Mouse (Mus musculus): ENCODE measurements around the gene Whrn. TPM values are rescaled to one million over a fixed set of nuclear protein-coding genes. Genes with fewer than 3 reads are reported as not detected.
A peak's percentile ranks its signal among the peaks of the same experiment; 100 is the strongest.

Whrn gene
- 0.61 and 0.64 TPM in 2 replicates for polyA plus RNA-seq (2015; fragmentation: Nextera tagmentation; extraction: Ambion mirVana)

GRCm38 (mm10) chr4:63495915-63496278 lies at the start of gene Whrn:
Whrn (minus strand) TSS chr4:63495991.
- DNase-seq: peak; percentile 81
- H3K27ac ChIP-seq (ENCODE audit: low read depth): no peak within 1 kb of the TSS
- H3K36me3 ChIP-seq (replicated peaks; ENCODE audit: insufficient read depth, low read length): no peaks in the 10 kb centered on the region
- no peak for TF ChIP-seq EP300 (IDR thresholded peaks at IDR 0.05; ENCODE audit: low read depth)
- TF ChIP-seq CTCF (IDR thresholded peaks at IDR 0.05; ENCODE audit: low read depth): no peak
- H3K9me3 ChIP-seq (ENCODE audit: low read length): no peaks in the 10 kb centered on the region
- peaks cover 7% of the 10 kb centered on the region; the same call in 1 of the 2 replicates for H3K4me1 ChIP-seq (ENCODE audit: insufficient read depth)
- H3K27me3 ChIP-seq (ENCODE audit: insufficient read depth, low read length): peaks cover 45% of the 10 kb centered on the region
- peak within 1 kb of the TSS; percentile 73 for H3K4me2 ChIP-seq (ENCODE audit: low read depth, low read length)
- 0% methylated on average over 32 of the region's 34 CpGs for WGBS (ENCODE audit: insufficient replicate concordance)
- peak within 1 kb of the TSS; percentile 39; the same call in 1 of the 2 replicates for H3K9ac ChIP-seq (replicated peaks)
- H3K4me3 ChIP-seq (ENCODE audit: low read depth, low read length): peak within 1 kb of the TSS; percentile 59
- ATAC-seq: peak; percentile 71

DNA sequence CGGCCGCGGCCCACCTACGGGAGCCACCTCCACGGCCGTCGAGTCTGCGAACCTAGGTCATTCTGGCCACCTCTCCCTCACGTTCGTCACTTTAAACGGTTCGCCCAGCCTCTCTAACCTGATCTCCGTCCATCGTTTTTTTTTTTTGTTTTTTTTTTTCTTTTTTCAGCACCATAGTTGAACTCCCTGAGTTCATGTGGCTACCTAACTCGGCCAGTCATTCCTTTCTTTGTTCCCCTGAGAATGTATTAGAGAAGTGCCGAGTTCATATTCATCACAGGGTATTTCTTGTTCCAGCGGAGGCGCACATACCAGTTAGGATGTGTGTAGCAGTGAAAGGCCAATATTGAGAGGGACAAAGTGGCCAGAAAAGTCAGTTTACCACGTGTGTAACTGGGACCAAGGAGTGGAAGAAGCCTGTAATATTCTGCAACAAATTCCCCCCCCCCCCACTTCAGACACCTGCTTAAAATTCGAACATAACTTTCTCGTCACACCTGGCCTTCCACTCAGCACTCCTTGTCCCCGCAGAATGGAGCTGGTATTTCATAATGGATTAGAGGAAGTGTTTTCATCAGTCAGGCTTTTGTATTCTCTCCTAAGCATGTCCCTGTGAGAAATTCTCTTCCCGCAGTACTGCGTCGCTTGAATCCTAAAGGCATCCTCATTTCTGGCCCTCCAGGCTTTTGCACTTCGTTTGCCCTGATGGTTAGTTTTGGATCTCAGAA lies 49.6 kb upstream of the Whrn start:
- Histone ChIP-seq H3K4me2 (ENCODE audit: low read depth, low read length) (peak overlapping the region; percentile 72), H3K4me1 (ENCODE audit: insufficient read depth) (peaks cover 30% of the 10 kb centered on the region), H3K9me3 (ENCODE audit: low read length) (no peaks in the 10 kb centered on the region), H3K9ac (replicated peaks) (peak overlapping the region; percentile 82), H3K27me3 (ENCODE audit: insufficient read depth, low read length) (no peaks in the 10 kb centered on the region), H3K36me3 (replicated peaks; ENCODE audit: insufficient read depth, low read length) (peaks cover 16% of the 10 kb centered on the region), H3K4me3 (ENCODE audit: low read depth, low read length) (peak overlapping the region; percentile 64), H3K27ac (ENCODE audit: low read depth) (peak overlapping the region; percentile 88)
- peak; percentile 19 for ATAC-seq
- WGBS (ENCODE audit: insufficient replicate concordance): 16% methylated on average over 26 of the region's 26 CpGs
- TF ChIP-seq CTCF (IDR thresholded peaks at IDR 0.05; ENCODE audit: low read depth) (no peak), EP300 (IDR thresholded peaks at IDR 0.05; ENCODE audit: low read depth) (no peak)
- DNase-seq: no peak

DNA sequence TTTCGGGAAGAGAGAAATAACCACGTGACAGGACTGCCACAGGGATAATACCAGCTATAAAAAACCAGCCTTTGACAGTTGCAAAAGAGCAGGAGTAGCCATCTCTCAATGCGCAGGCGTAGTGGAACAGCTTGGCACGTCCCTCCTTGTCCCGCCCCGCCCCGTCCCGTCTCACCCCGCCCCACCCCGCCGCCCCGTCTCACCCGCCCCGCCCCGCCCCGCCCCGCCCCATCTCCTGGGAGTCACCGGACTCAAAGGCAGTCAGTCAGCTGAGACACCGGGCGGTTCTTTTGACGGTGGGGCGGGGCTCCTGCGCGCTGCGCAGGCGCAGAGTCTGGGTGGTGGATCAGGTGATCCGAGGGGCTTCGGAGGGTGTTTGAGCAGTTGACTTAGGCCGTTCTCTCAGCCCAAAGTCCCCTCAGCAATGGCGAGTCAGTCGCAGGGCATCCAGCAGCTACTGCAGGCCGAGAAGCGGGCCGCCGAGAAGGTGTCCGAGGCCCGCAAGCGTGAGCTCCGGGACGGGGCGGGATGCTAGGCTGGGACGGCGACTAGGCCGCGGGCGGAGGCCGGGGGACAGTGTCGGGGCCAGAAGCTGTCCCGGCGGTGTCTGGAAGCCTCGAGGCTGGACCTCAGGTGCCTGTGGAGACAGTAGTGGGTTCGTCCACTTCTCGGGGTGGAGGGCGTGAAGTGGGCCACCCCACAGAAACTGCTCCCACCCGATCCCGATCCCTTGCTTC lies 48.9 kb upstream of the Whrn start, which contains the start of gene Atp6v1g1:
Gene Atp6v1g1, plus strand, starts transcription at position 279 of the 737 bp plus-strand sequence.
- Histone ChIP-seq H3K36me3 (replicated peaks; ENCODE audit: insufficient read depth, low read length) (peaks cover 16% of the 10 kb centered on the region), H3K9me3 (ENCODE audit: low read length) (no peaks in the 10 kb centered on the region), H3K27me3 (ENCODE audit: insufficient read depth, low read length) (no peaks in the 10 kb centered on the region), H3K4me2 (ENCODE audit: low read depth, low read length) (peak within 1 kb of the TSS; percentile 72), H3K9ac (replicated peaks) (peak within 1 kb of the TSS; percentile 82), H3K4me1 (ENCODE audit: insufficient read depth) (peaks cover 30% of the 10 kb centered on the region), H3K4me3 (ENCODE audit: low read depth, low read length) (peak within 1 kb of the TSS; percentile 64), H3K27ac (ENCODE audit: low read depth) (peak within 1 kb of the TSS; percentile 88)
- under 1% methylated on average over 46 of the region's 57 CpGs for WGBS (ENCODE audit: insufficient replicate concordance)
- TF ChIP-seq CTCF (IDR thresholded peaks at IDR 0.05; ENCODE audit: low read depth) (no peak), EP300 (IDR thresholded peaks at IDR 0.05; ENCODE audit: low read depth) (peak; percentile 40; the same call in 1 of the 2 replicates)
- ATAC-seq (peak; percentile 94), DNase-seq (peak; percentile 95)

- peak; percentile 55 for DNase-seq
- H3K4me1 ChIP-seq (ENCODE audit: insufficient read depth): peaks cover 30% of the 10 kb centered on the region
- 55% methylated on average over 10 of the region's 10 CpGs for WGBS (ENCODE audit: insufficient replicate concordance)
- peak overlapping the region; percentile 60 for H3K4me2 ChIP-seq (ENCODE audit: low read depth, low read length)
- peak overlapping the region; percentile 64 for H3K4me3 ChIP-seq (ENCODE audit: low read depth, low read length)
- no peaks in the 10 kb centered on the region for H3K27me3 ChIP-seq (ENCODE audit: insufficient read depth, low read length)
- ATAC-seq: peak; percentile 61
- TF ChIP-seq EP300 (IDR thresholded peaks at IDR 0.05; ENCODE audit: low read depth) (no peak), CTCF (IDR thresholded peaks at IDR 0.05; ENCODE audit: low read depth) (no peak)
- no peaks in the 10 kb centered on the region for H3K9me3 ChIP-seq (ENCODE audit: low read length)
- H3K36me3 ChIP-seq (replicated peaks; ENCODE audit: insufficient read depth, low read length): peaks cover 9% of the 10 kb centered on the region
- peak overlapping the region; percentile 72 for H3K27ac ChIP-seq (ENCODE audit: low read depth)
- peak overlapping the region; percentile 28; the same call in 1 of the 2 replicates for H3K9ac ChIP-seq (replicated peaks)
Measured at GRCm38 (mm10) chr4:63543746-63544493, 48.1 kb upstream of the Whrn start.

DNA sequence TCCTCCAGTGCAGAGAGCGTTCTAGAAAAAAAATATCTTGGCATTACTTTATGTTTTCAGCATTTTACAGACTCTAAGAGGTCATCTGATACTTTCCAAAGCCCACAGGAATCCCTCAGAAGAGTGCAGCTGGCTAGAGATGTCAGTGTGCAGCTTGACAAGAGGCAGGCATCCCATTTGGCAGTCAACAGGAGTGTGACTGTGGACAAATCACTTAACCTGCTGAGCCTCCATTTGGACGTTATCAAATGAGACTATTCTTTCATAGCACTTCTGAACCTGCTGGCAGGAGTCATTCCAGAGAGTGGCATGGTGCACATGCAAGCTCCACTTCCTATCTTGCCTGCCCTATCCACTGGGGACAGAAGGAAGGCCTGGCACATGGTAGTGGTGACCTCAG lies 46.4 kb upstream of the Whrn start:
- no peak for ATAC-seq
- Histone ChIP-seq H3K4me1 (ENCODE audit: insufficient read depth) (peaks cover 25% of the 10 kb centered on the region), H3K27me3 (ENCODE audit: insufficient read depth, low read length) (no peaks in the 10 kb centered on the region), H3K4me3 (ENCODE audit: low read depth, low read length) (no peak overlapping the region), H3K36me3 (replicated peaks; ENCODE audit: insufficient read depth, low read length) (no peaks in the 10 kb centered on the region), H3K9ac (replicated peaks) (no peak overlapping the region), H3K9me3 (ENCODE audit: low read length) (no peaks in the 10 kb centered on the region), H3K27ac (ENCODE audit: low read depth) (no peak overlapping the region), H3K4me2 (ENCODE audit: low read depth, low read length) (no peak overlapping the region)
- TF ChIP-seq EP300 (IDR thresholded peaks at IDR 0.05; ENCODE audit: low read depth) (no peak), CTCF (IDR thresholded peaks at IDR 0.05; ENCODE audit: low read depth) (no peak)
- no peak for DNase-seq
- WGBS (ENCODE audit: insufficient replicate concordance): 75% methylated on average over 2 of the region's 2 CpGs
